Mouse (Mus musculus): Measurements from ENCODE around the gene Plin1.

GRCm38 (mm10) chr7:79734563-79734962, 1.9 kb upstream of the Plin1 start:
- TF ChIP-seq CTCF (IDR thresholded peaks at IDR 0.05; ENCODE audit: low read depth) (no peak), EP300 (IDR thresholded peaks at IDR 0.05; ENCODE audit: low read depth) (no peak)
